Mouse (Mus musculus): ENCODE measurements at regions not wholly inside any gene's neighbourhood (a gene's known extent, or its start where the extent isn't known, plus 50 kb on each side); places are given as distances from the start of the nearest gene placed in this dataset.

DNA sequence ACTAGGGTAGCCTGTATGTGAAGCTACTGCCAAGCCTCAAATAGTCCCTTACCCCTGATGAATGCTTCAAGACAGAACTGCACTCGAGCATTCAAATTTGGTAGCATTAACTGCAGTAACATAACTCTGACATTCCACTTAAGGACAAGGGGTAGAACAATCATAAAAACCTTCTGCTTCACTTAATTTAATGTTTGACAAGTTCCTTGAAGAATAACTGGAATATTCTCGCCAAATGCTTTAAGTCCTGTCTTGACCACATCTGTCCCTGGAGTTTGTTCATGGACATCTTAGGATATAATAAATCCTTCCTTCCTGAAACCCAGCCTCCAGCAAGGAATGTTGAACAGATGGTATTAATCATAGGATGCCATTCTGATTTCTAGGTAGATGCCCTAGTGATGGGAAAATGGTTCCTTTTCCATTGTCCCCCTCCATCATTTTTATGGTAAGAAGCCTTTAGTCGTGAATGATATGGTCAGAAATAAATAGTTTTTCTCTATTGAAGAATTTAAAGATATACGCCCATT is 154.7 kb upstream of the Gm15217 start:
- DNase-seq = no peak

DNA sequence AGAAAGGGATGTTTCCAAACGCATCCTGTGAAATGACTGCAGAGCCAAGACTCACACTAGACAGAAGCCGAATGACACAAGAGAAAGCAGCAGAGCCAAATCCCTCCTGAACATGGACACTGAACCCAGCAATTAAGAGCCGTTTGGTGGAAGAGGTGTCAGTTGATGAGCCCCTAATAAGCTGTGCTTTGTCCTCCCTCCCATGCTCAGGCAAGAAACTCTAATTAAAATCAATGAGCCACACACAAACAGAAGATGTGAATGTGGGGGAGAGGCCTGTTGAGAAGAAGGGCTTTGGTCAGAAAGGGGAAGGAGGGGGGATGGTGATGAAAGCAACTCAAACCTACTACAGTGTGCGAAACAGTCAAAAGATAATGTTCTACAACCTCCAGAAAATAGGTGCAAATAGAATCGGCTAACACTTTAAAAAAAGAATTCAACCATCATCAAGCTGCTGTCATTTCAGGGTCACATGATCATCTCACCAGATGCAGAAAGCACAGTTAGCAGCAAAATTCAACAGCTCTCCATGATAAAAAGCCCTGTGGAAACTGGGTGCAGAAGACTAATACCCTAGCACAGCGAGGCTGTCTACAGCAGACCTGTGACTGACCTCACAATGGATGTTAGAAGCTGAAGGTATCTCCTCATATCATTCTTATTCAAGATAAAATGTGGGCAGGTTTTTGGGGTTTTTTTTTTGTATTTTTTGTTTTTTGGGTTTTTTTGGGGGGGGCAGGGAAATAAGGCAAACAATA is 153.2 kb upstream of the Gm15217 start:
- peak in 1 of 2 experiments; percentile 8 for DNase-seq

DNA sequence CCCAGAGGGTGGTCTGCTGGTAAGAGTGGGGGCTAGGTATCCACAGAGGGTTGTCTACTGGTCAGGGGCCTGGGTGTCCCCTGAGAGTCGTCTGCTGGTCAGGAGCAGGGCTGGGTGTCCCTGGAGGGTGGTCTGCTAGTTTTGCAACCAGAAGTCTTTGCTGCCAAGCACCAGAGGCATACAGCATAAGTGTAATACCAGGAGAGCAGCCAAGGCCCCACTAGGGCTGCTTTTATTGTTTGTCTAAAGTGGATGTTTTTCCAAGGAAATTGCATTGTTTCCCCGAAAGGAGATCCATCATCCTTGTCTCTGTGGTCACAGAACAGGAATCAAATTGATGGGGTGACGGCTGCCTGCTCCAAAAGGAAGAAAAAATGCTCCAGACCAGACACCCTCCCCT is 145.2 kb upstream of the Gm15217 start:
- DNase-seq = no peak

DNA sequence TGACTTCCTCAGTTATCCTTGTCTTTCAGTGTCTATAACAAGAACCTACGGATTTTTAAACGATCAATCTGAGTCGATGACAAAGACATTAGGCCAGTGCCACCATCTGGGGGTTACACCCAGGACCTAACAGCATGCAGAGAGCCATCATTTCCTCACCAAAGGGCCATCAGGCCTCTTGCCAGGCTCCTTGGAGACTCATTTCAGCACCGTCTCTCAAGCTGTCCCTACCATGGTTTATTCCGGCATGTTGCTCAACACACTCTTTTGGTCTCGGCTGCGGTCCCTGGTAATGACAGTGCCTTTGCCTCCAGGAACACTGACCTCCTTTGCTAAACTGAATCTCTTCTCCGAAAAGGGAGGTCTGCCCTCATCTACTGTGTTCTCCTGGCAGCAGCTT is 144.4 kb upstream of the Gm15217 start:
- DNase-seq = no peak

DNA sequence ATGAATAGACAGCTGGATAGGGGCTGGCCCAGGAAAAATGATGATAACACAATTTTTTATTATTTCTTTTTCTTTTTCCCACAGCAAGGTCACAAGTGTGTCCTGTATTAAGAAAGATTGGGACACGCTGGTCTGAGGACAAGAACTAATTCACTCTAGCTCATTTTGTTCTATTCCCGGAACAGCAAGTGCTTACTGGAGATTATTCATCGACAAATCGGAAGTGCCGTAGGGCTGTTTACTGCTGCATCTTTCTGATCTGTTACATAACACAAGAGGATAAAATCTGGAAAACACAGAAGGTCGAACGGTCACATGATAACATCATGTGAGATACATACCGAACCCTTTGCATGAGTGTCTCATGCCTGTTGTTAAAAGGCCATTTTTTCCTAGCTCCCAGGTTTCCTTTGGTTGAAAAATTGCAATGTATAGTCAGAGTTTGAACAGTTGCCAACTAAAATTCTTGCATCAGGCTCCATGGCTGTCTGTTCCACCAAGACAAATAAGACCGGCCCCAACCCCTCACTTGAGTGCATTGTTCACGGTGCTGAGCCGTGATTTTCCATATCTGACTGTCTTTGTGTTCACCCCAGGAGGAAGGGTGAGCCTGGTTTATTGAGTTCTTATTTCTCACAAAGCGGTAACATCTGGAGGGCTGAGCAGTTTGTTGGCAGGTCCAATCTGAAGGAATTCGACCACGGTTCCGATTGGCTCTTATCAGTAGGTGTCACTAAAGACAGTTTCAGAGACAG is 139.0 kb upstream of the Gm15217 start:
- DNase-seq = peak; percentile 28 to 30

DNA sequence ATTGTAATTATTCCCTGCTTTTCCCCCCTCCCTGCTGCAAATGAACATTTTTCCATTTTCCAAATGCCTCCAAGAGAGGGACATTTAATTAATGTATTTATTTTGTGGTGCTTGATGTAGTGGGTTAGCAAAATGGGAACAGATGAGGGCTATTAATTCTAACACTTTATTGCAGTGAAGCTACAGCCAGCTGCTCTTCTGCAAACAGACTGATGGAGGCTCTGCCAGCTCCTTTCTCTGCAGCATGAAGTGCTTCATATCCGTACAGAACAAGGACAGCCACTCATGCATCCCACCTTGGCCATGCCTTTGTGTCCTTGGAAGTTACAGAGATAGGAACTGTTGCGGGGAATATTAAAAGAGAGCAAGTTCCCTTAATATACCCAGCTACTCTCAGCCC is 138.3 kb upstream of the Gm15217 start:
- DNase-seq = no peak

DNA sequence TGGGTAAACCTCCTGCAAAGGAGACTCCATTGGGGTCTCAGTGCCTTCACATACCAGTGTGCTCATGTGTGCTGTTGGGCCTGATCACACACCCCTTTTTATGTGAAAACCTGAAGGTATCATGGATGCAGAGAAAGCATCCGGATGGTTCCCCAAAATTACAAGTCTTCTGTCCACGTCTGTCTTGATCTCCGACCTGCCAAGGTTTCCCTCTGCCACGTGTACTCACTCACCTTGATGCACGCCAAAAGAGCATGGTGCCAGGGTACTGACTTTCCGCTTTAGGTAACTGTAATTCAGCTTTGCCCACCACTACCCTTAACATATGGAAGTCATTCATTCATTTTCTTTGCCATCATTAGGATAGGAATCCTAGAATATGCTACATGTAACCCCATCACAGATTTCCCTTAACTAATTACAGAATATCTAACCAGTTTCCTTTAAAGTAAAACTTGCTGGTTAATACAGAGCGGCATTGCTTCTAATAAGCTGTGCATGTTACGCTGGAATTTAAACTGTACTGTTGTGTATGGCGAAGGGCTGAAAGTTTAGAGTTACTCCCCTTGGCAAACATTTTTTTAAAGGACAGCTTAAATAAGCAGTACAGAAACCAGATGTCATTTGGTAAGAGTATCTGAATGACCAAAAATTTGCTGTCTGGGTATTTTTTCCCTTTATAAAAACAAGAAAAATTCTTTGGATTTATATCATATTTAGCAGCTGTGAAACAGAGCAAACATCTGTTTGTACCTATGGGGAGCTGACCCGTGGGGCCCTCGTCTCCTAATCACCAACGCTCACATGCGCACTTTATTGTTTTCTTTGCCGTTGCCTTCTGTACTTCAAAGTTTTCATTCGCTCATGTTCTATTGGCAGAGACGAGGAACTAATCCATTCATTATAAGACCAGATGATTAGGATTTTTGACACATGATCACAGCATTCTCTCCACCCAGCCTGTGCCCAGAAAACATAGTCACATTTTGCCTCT is 131.4 kb upstream of the Gm15217 start:
- DNase-seq = no peak

DNA sequence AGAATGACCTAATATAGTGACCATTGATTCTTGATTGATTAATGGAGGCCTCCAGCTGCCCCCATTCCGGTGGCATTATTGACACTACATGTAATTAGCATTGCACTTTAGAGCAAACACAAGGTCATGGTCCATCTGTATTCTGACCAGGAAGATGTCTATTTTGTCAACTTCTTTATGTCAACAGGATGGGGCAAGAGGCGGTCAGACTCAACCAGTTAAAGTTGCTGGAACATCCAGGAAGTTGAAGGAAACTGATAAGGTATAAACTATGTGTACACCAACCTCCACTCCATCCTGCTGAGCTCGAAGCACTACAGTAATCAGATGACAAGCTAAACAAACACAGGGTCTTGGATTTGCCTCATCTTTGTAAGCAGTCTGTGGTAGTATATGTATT is 130.1 kb upstream of the Gm15217 start:
- DNase-seq = no peak

DNA sequence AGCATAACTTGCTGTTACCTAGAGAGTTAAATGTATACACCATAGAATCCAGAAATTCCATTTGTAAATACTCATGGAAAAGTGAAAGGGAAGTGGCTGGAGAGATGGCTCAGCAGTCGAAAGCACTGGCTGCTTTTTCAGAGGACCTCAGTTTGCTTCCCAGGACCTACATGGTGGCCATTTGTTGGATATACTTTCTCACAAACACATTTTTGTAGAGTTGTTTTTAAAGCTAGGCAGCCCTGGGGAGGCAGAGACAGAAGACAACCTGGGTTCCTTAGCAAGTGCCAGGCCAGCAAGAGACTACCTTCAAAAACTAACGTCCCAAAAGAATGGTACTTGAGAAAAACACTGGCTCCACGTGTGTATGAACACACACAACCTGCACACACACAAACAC is 124.0 kb upstream of the Gm15217 start:
- DNase-seq = no peak

DNA sequence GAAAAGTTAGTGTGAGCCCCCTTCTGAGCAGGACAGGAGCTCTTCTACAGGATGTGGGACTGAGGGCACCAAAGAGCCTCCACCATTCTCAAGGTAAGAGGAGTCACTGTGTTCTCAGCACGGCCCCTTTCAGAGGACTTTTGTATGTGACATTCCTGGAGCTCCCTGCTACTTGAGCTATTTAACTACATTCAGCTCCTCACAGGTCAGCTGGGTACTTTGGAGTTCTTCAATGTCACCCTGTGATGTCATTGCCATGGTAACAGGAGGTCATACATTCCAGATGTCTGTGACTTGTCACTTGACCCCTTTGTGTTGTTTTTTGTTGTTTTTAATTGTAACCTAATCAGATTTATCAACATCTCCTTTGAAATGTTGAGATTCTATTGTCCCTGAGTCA is 122.9 kb upstream of the Gm15217 start:
- DNase-seq = no peak

DNA sequence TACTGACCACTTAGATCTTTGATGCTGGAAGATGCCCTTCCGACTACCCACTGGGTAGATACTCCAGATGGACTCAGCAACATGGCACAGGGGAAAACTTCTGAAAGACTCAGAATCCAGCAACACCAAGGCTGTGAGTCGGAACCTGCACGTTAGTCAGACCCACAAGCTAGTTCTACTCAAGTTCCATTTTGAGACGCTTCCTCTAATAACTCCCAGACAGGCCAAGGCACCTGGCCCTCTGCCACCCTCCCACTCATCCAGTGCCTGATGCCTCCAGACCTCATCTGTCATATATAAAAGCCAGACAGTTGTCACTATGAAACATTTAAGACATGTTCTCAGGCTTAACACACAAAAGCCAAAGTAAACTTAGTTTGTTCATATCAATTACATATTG is 121.9 kb upstream of the Gm15217 start:
- peak; percentile 46 to 52 for DNase-seq

DNA sequence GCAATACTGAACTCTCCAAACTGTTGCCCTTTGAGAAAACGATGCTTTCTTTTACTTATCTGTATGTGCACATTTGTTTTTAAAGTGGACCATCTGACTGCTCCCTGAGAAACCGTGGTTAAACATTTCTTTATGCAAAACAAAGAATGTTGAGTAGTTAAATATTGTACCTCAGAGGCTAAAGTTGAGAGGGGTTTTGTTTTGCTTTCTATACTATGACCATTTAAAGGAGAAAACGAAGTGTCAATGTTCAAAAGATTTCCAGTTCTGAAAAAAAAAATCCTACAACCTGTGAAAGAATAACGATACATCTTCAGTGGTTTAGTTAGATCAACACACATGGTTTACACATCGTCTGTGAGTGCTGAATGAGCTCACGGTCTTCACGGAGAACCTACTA is 120.7 kb upstream of the Gm15217 start:
- DNase-seq = no peak

DNA sequence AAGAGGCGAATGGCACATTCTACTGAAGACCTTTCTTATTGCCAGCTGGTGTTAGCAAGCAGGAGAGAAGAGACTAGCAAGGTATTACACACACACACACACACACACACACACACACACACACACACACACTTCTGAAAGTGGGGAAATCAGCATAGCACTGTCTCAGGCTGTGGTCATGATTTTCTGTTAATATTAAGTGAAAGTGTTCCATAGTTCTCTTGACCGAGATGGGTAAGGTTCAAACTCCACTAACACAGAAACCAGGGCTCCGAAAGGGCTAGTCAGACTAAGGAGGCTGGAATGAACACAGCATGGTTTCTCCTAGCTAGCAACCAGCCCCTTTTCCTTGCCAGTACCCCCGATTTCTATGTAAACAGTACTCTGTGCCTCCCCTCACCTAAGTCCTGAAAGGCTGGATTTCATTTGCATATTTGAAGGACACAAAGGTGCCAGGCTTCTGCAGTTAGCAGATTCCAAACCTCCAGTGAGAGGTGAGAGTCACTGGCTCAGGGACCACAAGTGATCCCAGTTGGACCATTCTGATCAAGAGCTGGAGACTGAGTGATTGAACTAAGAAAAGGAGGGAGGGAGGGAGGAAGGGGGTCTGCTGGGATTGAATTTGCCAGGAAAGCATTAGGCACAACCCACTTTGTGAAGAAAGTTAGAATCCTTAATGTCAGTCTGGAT is 118.8 kb upstream of the Gm15217 start:
- peak; percentile 33 to 42 for DNase-seq

DNA sequence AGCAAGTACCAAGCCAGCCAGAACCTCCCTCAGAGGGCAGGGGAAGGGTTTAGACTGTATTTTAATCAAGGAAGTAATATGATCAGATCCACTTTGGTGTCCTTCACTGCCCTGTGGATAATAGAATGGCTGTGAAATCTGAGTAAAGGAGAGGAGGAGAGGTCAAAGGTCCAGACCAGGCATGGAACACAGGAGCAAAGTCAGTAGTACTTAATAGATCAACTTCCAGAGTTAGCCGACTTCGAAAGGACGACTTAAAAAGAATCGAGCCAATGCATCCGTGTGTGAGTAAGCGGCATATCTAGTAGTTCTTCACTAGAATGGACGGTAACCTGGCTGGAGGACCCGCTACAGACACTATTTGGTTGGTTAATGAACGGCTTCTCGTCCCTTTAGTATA is 103.8 kb upstream of the Gm15217 start:
- DNase-seq = no peak

DNA sequence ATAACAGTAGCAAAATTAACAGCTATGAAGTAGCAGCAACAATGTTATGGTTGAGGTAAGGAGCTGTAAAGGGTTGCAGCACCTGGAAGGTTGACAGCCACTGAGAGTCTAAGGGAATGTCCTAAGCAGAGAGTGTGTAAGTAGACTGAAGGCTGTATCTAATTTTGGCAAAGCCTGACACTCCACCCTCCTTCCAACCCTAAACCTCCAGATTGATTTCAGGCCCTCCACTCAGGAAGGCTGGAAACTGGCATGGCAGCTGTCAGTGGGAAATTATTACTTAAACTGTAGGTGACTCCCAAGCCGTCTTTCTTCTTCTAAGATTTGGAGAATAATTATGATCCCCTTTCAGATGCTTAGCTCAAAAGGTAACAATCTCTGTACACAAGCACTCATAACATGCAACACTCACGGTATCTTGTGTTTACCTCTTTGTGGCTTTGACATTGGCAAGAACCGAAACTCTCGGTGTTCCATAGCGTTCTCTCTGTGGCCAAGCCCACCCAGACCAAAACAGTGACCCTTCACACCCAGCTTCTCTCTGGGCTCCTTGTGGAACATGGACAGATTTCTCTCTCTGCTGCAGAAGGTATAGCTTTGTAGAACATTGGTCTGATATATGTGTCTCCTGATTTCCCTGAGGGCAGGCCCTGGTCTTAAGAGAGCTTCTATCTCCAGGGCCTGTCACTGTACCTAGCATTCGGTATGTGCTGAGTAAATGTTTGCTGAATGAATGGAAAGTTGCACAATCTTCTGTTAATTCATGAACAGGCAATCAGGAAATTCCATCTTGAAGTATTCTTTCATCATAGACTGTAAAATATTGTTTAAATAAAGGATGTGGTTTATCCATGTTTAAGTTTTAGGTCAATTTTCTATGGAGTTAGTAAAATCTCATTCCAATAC is 102.0 kb upstream of the Gm15217 start:
- no peak for DNase-seq

DNA sequence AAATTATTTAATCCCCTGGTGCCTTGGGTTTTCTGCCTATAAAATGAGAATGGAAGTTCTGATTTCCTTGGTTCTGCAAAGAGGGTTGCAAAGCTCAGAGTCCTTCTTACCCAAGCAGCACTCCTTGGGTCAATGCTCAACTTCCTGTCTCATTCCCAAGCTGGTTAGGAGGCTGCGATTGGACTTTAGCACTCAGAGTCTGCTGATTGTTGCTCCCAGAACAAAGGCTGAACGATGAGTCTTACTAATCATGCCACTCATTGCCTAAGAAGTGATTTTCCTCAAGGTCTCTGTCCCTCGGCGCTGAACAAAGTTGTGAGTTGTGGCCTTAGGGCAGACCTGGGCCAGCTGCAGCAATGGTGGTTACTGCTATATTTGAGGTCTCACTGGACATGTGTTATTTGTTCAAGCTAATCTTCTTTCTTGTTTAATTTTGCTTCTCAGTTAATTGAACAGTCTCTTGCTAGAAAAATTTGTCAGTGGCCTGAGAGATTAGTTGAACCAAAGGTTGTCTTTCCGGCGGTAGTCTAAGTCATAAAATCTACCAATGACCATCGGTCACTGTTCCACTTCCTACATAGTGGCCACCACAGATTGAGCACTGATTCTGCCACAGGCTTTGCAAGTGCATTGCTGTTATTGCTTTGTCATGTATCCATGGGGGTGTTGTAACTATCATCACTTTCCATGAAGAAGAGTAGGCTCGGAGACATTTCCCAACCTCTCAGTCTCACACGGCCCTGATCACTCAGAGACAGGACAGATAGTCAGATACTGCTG is 101.2 kb upstream of the Gm15217 start:
- DNase-seq = peak in 1 of 2 experiments; percentile 35

DNA sequence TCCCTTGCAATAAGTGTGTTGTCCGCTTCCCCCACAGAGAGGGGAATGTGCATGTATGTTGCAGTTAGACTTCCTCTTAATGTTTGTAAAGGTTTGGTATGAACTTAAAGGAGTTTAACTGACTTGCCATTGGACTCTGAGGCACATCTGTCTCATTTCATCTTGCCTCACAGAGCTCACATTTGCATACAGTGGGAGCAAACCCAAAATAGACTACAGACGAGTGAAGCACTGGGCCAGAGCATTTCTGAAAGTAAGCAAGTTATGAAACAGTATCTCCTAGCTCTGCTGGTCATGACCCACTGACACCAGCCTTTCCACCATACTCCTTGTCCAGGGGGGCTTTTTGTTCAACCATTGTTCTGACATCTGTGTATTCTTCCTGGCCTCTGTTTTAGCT is 86.8 kb upstream of the Gm15217 start:
- DNase-seq = no peak

DNA sequence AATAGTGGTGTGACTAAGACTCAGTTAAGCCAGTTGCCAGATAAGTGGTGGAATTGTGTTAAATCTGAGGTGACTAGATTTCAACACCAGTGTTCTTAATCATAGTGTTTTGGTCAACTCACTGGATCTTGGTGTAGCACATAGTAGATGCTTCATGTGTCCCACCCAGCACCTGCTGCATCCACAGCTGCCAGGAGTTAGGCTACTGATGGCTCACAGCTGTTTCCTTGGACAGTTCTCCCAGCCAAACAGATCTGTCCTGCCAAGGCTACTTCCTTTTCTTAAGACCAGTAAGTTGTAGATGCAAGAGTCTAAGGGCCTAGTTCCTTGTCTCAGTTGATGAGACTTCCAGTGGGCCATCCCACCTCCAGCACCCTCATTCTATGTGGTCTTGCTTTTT is 82.9 kb upstream of the Gm15217 start:
- no peak for DNase-seq

DNA sequence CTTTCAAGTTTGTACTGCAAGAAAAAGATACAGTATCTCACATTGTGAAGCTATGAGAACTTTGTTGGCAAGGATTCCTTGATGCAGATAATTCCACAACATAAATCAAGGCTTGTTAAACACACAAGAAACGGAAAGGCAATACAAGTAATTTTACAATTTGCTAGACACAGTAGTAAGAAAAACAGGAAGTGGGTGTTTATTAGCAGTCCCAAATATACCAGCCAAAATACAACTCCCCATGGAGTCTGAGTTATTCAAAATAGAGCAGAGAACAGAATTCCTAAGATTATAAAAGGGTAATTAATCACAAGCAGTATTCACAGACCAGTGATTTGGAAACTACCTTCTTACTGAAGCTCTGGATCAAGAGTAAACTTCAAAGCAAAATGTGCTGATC is 78.7 kb upstream of the Gm15217 start:
- no peak for DNase-seq

DNA sequence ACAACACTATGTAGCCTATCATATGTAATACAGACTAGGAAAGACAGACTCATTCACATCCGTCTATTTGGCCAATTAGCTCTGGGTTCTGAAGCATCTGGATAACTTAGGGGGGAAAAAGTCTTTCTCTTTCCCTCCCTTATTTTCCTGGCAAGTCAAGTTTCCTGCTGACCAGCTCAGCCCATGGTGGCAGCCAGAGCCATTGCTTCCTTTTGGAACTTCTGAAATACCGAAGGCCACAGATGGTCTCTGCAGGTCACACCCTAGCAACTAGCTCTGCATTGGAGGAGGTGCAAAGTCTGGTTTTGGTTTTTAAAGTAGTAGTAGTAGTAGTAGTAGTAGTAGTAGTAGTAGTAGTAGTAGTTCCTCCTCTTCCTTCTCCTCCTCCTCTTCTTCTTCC is 76.6 kb upstream of the Gm15217 start:
- DNase-seq = no peak

Data from kidney, postnatal 4 days (tissue).